Mouse (Mus musculus): ENCODE data around the gene Rab29. TPM values are rescaled to one million over a fixed set of nuclear protein-coding genes. Genes with fewer than 3 reads are reported as not detected.
A peak's percentile ranks its signal among the peaks of the same experiment; 100 is the strongest.
"Not testable (repeated sequence)": the region's sequence is repeated elsewhere in the genome, so short reads cannot be mapped to it uniquely, and the experiment has no call there.

The Rab29 gene
- polyA plus RNA-seq (2015; fragmentation: Nextera tagmentation; extraction: Ambion mirVana): 20.3 and 21.1 TPM in 2 replicates

- Histone ChIP-seq H3K27ac (ENCODE audit: low read length) (peak within 1 kb of the TSS; percentile 32; the same call in 1 of the 2 replicates), H3K36me3 (ENCODE audit: control insufficient read depth, insufficient read depth) (no peaks in the 10 kb centered on the region), H3K9ac (ENCODE audit: low read length) (peak within 1 kb of the TSS; percentile 68), H3K27me3 (ENCODE audit: control insufficient read depth, insufficient read depth, low read length) (no peaks in the 10 kb centered on the region), H3K4me3 (ENCODE audit: low read length) (peak within 1 kb of the TSS; percentile 76), H3K4me2 (ENCODE audit: low read depth, low read length) (peak within 1 kb of the TSS; percentile 69), H3K4me1 (ENCODE audit: control insufficient read depth, insufficient read depth, low read length) (no peaks in the 10 kb centered on the region), H3K9me3 (replicated peaks; ENCODE audit: control insufficient read depth, low read length) (no peaks in the 10 kb centered on the region)
- peak; percentile 93 for ATAC-seq (replicated peaks; ENCODE audit: extremely low read depth, insufficient read depth, low FRiP score)
- WGBS: under 1% methylated on average over 46 of the region's 46 CpGs
Measured at GRCm38 (mm10) chr1:131867093-131867945, at the start of gene Rab29. Rab29 (plus strand) TSS chr1:131867224.

DNA sequence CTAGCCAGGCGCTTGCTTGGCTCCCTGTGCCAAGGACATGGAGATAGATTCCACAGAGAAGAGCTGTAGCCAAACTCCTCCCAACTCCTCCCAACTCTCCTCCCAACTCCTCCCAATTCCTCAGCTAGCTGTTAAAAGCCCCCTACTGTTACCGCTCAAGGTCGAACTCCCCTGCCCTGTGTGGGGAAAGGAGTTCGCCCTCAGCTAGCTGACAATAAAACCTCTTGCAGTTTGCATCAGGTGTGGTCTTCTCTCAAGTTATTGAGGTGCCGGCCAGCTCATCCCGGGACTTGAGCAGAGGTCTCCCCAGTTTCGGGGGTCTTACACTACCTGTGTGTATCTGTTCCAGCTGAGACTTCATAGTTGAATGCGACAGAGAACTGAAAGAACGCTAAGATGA lies 46.7 kb upstream of the Rab29 start:
- ATAC-seq (replicated peaks; ENCODE audit: extremely low read depth, insufficient read depth, low FRiP score): not testable (repeated sequence)

DNA sequence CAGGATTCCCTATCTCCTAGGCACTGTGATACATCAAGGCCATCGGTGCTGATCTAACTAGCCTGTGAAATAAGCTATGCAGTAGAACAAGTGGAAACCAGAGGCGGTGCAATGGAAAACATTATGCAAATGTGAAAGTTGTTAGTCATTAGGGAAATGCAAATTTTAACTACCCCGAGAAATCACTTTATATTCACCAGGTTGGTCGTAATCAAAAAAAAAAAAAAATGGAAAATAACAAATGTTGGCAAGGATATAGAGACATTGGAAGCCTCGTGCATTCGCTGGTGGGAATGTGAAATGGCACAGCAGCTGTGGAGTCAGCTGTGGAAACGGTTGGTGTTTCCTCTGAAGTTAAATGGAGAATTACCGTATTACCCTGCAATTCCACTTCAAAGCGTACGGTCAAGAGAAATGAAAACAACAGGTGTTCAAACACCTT lies 46.1 kb upstream of the Rab29 start:
- H3K9ac ChIP-seq (ENCODE audit: low read length): no peak overlapping the region
- ATAC-seq (replicated peaks; ENCODE audit: extremely low read depth, insufficient read depth, low FRiP score): no peak
- no peak overlapping the region for H3K4me2 ChIP-seq (ENCODE audit: low read depth, low read length)
- no peak overlapping the region for H3K27ac ChIP-seq (ENCODE audit: low read length)
- no peaks in the 10 kb centered on the region for H3K4me1 ChIP-seq (ENCODE audit: control insufficient read depth, insufficient read depth, low read length)
- no peak overlapping the region for H3K4me3 ChIP-seq (ENCODE audit: low read length)
- no peaks in the 10 kb centered on the region for H3K36me3 ChIP-seq (ENCODE audit: control insufficient read depth, insufficient read depth)
- 75% methylated on average over 10 of the region's 10 CpGs for WGBS
- peaks cover 3% of the 10 kb centered on the region for H3K9me3 ChIP-seq (replicated peaks; ENCODE audit: control insufficient read depth, low read length)
- H3K27me3 ChIP-seq (ENCODE audit: control insufficient read depth, insufficient read depth, low read length): no peaks in the 10 kb centered on the region

More for the DNA sequence above, 46.7 kb upstream of the Rab29 start:
- not testable (repeated sequence) for H3K27ac ChIP-seq (ENCODE audit: low read length); H3K36me3 ChIP-seq (ENCODE audit: control insufficient read depth, insufficient read depth); H3K4me1 ChIP-seq (ENCODE audit: control insufficient read depth, insufficient read depth, low read length); H3K4me2 ChIP-seq (ENCODE audit: low read depth, low read length); H3K9ac ChIP-seq (ENCODE audit: low read length); H3K9me3 ChIP-seq (replicated peaks; ENCODE audit: control insufficient read depth, low read length); H3K4me3 ChIP-seq (ENCODE audit: low read length); H3K27me3 ChIP-seq (ENCODE audit: control insufficient read depth, insufficient read depth, low read length)
- WGBS: 71% methylated on average over 8 of the region's 9 CpGs

GRCm38 (mm10) chr1:131822292-131822691 lies 44.7 kb upstream of the Rab29 start:
- peaks cover 3% of the 10 kb centered on the region for H3K9me3 ChIP-seq (replicated peaks; ENCODE audit: control insufficient read depth, low read length)
- H3K36me3 ChIP-seq (ENCODE audit: control insufficient read depth, insufficient read depth): no peaks in the 10 kb centered on the region
- H3K27ac ChIP-seq (ENCODE audit: low read length): no peak overlapping the region
- ATAC-seq (replicated peaks; ENCODE audit: extremely low read depth, insufficient read depth, low FRiP score): no peak
- 77% methylated on average over 8 of the region's 8 CpGs for WGBS
- H3K27me3 ChIP-seq (ENCODE audit: control insufficient read depth, insufficient read depth, low read length): no peaks in the 10 kb centered on the region
- no peak overlapping the region for H3K4me3 ChIP-seq (ENCODE audit: low read length)
- no peak overlapping the region for H3K9ac ChIP-seq (ENCODE audit: low read length)
- no peaks in the 10 kb centered on the region for H3K4me1 ChIP-seq (ENCODE audit: control insufficient read depth, insufficient read depth, low read length)
- no peak overlapping the region for H3K4me2 ChIP-seq (ENCODE audit: low read depth, low read length)

DNA sequence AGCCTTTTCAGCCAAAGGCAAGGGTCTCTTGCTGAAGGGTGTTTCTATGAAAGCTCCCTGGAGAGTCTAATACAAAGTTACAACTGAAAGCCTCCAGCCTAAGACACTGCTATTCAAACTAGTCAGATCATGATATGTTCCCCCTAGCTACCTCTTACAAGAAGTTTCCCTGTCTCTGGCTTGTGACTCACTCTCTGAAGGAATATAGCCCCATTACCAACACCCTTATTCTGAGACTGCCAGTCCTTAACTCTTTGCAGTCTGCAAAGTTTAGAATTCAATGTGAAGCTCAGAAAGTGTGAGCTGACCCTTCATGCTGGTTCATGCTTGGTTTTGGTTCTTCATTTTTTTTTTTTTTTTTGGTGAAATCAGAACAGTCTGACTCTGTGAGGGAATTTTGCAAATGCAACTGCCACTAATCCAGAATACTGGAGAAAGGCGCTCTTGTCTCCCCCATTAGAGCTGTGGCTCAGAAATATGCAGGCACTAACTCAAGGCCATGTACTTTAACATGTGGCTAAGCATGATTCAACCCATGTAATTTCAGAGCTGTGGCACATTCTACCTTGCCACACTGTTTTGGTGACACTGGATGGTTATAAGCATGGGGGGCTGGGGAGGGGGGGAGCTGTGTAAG lies 44.0 kb upstream of the Rab29 start:
- H3K27me3 ChIP-seq (ENCODE audit: control insufficient read depth, insufficient read depth, low read length): no peaks in the 10 kb centered on the region
- H3K4me2 ChIP-seq (ENCODE audit: low read depth, low read length): no peak overlapping the region
- H3K9ac ChIP-seq (ENCODE audit: low read length): no peak overlapping the region
- no peak overlapping the region for H3K27ac ChIP-seq (ENCODE audit: low read length)
- no peak overlapping the region for H3K4me3 ChIP-seq (ENCODE audit: low read length)
- ATAC-seq (replicated peaks; ENCODE audit: extremely low read depth, insufficient read depth, low FRiP score): no peak
- 93% methylated on average over 1 of the region's 1 CpGs for WGBS
- no peaks in the 10 kb centered on the region for H3K4me1 ChIP-seq (ENCODE audit: control insufficient read depth, insufficient read depth, low read length)
- peaks cover 3% of the 10 kb centered on the region for H3K9me3 ChIP-seq (replicated peaks; ENCODE audit: control insufficient read depth, low read length)
- H3K36me3 ChIP-seq (ENCODE audit: control insufficient read depth, insufficient read depth): no peaks in the 10 kb centered on the region

- ATAC-seq (replicated peaks; ENCODE audit: extremely low read depth, insufficient read depth, low FRiP score): no peak
- Histone ChIP-seq H3K36me3 (ENCODE audit: control insufficient read depth, insufficient read depth) (no peaks in the 10 kb centered on the region), H3K27me3 (ENCODE audit: control insufficient read depth, insufficient read depth, low read length) (no peaks in the 10 kb centered on the region), H3K4me3 (ENCODE audit: low read length) (no peak overlapping the region), H3K9me3 (replicated peaks; ENCODE audit: control insufficient read depth, low read length) (peaks cover 3% of the 10 kb centered on the region), H3K4me2 (ENCODE audit: low read depth, low read length) (no peak overlapping the region), H3K27ac (ENCODE audit: low read length) (no peak overlapping the region), H3K9ac (ENCODE audit: low read length) (no peak overlapping the region), H3K4me1 (ENCODE audit: control insufficient read depth, insufficient read depth, low read length) (no peaks in the 10 kb centered on the region)
- WGBS: 36% methylated on average over 5 of the region's 5 CpGs
Measured at GRCm38 (mm10) chr1:131823563-131823962, 43.5 kb upstream of the Rab29 start.

- Histone ChIP-seq H3K27ac (ENCODE audit: low read length) (no peak overlapping the region), H3K9me3 (replicated peaks; ENCODE audit: control insufficient read depth, low read length) (no peaks in the 10 kb centered on the region), H3K27me3 (ENCODE audit: control insufficient read depth, insufficient read depth, low read length) (no peaks in the 10 kb centered on the region), H3K9ac (ENCODE audit: low read length) (no peak overlapping the region), H3K4me2 (ENCODE audit: low read depth, low read length) (no peak overlapping the region), H3K36me3 (ENCODE audit: control insufficient read depth, insufficient read depth) (no peaks in the 10 kb centered on the region), H3K4me3 (ENCODE audit: low read length) (no peak overlapping the region), H3K4me1 (ENCODE audit: control insufficient read depth, insufficient read depth, low read length) (peaks cover 10% of the 10 kb centered on the region)
- 85% methylated on average over 11 of the region's 11 CpGs for WGBS
- ATAC-seq (replicated peaks; ENCODE audit: extremely low read depth, insufficient read depth, low FRiP score): no peak
Measured at GRCm38 (mm10) chr1:131824528-131825181, 42.4 kb upstream of the Rab29 start.

DNA sequence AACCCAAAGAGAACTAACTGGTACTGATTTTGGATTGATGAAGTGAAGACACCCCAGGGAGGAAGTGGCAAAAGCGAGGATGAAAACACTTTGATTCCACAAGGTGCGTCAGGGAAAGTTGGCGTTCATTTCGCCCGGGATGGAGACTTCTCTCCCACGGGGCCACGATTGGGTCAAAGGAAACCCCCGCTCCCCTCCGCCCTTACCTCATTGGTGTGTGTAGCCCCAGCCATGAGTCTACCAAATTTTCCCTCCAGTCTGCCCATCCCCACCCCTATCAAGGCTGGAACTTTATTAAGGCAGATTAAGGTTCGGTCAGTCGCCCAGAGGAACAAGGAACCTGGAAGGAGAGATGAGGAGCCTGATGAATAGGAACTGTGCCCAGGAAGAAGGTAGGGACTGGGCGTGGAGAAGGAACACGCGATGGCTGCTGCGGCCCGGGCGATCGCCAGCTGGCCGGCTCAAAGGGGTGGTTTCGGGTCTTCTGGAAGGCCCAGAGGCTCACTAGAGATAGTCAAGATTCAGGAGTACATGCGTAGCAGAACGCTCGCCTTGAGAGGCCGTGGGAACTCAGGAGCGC lies 39.7 kb upstream of the Rab29 start, which contains the start of gene Slc41a1:
Gene Slc41a1 (plus strand): TSS at position 287 of the 580 bp plus-strand sequence.
- H3K36me3 ChIP-seq (ENCODE audit: control insufficient read depth, insufficient read depth): peaks cover 2% of the 10 kb centered on the region; the same call in 1 of the 2 replicates
- H3K4me2 ChIP-seq (ENCODE audit: low read depth, low read length): peak within 1 kb of the TSS; percentile 91
- WGBS: 2% methylated on average over 25 of the region's 25 CpGs
- H3K4me3 ChIP-seq (ENCODE audit: low read length): peak within 1 kb of the TSS; percentile 83
- ATAC-seq (replicated peaks; ENCODE audit: extremely low read depth, insufficient read depth, low FRiP score): peak; percentile 19
- peak within 1 kb of the TSS; percentile 90 for H3K9ac ChIP-seq (ENCODE audit: low read length)
- H3K27me3 ChIP-seq (ENCODE audit: control insufficient read depth, insufficient read depth, low read length): no peaks in the 10 kb centered on the region
- H3K27ac ChIP-seq (ENCODE audit: low read length): peak within 1 kb of the TSS; percentile 82
- H3K4me1 ChIP-seq (ENCODE audit: control insufficient read depth, insufficient read depth, low read length): peaks cover 10% of the 10 kb centered on the region
- no peaks in the 10 kb centered on the region for H3K9me3 ChIP-seq (replicated peaks; ENCODE audit: control insufficient read depth, low read length)
